Mouse (Mus musculus) fibroblast of lung, adult 2 months (primary cell): ENCODE data around the gene Rtca.

Source experiments
- DNase-seq: peaks from one replicate; pipeline ENCODE4 v3.0.0-alpha.2; 2011; ENCODE audit warnings: low read depth

Rtca gene

DNA sequence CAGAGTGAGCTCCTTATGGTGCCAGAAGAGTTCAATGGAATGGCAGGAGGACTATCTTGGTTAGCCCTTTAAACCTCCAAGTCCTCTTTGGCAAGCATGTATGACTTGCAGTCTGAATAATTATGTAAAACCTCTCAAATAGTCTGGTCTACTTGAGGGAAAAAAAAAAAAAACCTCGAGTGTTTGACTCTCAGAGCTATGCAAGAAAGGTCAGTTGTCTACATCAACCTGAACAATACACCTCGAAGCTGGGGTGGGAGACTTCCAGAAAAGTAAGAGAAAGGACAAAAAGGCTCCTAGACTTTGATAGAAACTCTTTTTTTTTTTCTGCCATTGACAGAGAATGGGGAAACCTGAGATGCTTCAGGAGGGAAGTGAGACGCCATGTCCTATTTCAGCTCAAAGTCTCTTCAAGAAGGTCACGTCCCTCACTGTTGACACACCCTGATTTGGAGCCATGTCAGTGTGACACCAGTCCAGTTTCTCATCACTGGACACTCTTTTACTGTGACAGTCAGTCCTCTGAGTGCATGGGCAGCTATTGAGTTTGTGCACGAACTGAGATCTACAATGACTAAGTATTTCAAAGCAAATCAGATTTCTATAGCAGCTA lies 31.2 kb downstream of the Rtca start:
- no peak for DNase-seq

DNA sequence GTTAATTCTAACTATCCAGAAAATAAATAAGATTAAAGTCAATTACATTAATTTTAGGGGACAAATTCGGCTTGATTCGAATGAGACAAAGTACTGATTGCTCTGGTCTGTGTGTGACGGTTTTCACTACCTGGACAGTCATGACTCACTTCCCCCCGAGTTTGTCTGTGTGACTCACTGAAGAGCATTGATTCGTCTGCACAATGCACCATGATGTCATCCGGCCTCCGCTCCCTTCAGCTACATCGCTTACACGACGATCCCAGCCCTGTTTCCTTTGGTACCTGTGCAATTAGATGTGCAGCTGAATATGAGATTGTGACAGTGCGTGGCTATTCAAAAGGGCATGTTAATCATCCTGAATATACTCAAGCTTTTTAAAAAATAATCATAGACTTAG lies 33.4 kb downstream of the Rtca start:
- no peak for DNase-seq

DNA sequence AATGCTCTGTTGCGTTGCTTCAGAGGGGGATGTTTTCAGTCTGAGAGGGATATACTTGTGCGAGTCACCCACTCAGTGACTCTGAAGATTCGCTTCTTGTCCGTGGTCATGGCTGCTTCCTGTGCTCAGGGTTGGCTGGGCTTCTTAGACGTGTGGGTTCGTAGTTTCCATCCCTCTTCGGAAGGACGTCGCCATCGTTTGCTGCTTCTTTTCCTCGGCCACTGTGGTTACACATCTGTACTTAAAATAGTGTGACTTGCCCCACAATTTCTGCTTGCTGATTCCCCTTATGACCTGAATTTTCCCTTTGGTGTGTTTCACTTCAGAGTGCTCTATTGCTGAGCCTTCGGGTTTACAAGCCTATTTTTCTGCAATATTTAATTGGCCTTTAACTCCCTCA lies 42.3 kb downstream of the Rtca start:
- DNase-seq: no peak

DNA sequence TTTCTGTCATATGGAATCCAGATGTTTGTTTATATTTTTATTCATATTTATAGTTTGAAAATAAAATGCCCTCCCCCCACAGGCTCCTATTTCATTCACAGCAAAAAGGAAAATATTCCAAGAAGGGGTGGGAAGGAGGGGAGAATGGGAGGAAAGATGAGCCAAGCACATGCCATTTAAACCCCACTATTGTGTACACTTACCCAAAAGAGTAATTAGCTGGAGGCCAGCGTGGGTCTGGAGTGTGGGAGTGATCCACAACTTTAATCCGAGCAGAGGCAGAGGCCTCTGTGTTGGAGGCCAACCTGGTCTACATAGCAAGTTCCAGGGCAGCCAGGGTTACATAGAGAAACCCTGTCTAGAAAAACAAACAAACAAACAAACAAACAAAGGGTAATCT lies 43.7 kb downstream of the Rtca start:
- no peak for DNase-seq

DNA sequence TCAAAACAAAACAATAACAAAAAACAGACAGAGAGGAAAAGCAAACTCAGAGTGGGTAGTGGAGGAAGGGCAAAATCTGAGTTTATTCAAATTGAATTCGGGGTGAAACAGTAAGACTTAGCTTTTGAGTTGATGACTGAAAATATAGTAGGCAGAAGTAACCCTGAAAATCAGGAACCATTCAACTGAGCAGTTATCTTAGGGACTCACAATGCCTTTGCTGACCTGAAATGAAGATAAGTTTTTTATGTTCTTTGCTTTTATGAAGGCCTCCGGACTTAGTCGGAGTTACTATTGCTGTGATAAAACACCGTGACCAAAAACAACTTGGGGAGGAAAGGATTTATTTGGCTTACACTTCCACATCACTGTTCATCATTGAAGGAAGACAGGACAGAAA lies 47.0 kb downstream of the Rtca start:
- no peak for DNase-seq

DNA sequence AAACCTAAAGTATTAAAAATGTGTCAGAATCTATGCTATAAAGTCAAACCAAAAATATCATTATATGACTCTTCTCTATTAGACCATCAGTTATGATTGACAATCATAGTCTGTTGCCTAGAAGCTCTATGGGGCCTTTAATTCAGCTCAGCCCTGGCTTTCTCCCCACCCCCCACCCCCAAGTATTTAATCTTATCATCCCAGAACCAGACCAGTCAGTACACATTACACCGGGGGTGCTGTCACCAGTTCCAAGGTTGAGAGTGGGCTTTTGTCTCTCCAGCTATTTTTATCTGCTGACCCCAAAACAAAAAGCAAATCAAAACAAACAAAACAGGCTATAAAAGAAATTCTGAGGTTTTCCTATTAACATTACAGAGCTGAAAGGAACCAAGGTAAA lies 53.5 kb downstream of the Rtca start:
- DNase-seq: no peak

DNA sequence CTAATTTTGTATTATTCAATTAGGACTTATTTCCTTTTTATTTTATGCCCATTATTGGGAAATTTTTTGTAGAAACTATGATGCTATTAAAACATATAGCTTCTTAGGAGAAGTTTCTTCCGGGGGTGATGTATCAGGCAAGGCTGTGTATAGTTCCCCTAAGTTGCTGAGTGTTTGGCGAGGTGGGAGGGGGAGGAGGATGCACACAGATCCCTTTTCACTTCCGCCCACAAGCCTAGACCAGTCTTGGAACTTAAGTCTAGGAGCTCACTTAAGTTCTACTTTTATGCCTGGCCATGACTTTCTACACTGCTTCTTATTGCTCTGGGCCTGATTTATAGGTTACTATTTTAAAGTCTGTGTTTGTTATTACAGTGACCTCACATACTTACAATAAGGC lies 57.3 kb downstream of the Rtca start:
- no peak for DNase-seq

DNA sequence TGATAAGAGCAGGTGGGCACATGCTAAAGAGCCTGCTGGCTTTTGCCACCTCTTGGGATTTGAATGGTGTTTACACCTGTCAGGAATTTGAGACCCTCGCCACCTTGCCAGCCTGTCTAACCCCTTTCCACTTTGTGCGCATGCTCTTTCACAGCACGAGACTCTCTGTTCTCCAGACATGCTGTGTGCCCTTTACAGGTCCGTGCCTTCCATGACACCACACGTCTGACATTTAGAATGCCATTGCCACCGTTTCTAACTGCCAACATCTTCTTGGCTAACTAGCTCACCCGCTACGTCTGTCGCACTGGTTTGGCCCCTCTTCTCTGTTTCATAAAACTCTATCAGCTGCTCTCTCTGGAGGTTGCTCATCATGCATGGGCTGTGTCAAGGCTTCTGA lies 63.7 kb downstream of the Rtca start:
- no peak for DNase-seq

DNA sequence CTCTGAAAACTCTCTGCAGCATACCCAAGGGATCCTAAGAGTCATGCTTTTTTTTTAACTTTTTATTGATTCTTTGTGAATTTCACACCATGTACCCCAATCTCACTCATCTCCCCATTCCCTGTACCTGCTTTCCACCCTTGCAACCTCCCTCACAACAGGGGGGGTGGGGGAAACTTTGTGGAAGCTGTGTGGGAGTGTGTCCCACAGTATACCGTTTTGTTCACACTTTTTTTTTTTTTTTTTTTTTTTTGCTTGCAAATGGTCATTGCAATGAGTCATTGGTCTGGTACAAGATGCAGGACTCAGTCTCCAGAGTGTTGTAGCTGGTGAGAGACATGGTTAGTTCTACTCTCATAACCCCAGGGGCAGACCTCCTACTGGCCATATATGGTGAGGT lies 65.2 kb downstream of the Rtca start:
- DNase-seq: no peak

DNA sequence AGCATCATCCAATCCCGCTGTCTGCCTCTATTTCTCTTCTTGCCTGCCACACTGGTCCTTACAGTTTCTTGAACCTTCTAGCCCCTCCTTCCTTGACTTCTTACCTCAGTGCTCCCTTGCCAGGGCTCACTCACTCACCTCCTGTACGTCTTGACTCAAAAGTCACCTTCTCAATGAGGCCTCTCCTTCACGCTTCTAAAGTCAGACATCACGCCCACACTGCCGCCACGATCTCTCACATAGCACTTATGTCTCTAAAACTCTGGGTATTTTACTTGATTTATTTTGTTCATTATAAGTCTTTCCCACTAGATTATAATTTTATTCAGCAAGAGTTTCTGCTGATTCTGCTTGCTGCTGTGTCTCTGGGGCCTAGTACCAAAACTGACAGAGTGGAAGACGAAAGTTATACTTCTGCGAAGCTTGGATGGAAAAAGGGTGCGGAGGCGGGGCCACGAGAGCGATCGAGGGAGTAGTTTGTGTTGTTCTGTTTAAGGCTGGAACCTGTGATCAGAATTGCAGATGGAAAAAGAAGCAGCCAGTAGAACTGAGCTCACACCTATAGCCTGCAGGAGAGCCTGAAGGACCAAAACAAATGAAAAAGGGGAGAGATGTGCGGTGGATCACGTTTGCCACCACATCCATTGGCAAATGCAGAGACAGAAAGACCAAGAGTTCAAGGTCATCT lies 66.3 kb downstream of the Rtca start:
- DNase-seq: no peak

DNA sequence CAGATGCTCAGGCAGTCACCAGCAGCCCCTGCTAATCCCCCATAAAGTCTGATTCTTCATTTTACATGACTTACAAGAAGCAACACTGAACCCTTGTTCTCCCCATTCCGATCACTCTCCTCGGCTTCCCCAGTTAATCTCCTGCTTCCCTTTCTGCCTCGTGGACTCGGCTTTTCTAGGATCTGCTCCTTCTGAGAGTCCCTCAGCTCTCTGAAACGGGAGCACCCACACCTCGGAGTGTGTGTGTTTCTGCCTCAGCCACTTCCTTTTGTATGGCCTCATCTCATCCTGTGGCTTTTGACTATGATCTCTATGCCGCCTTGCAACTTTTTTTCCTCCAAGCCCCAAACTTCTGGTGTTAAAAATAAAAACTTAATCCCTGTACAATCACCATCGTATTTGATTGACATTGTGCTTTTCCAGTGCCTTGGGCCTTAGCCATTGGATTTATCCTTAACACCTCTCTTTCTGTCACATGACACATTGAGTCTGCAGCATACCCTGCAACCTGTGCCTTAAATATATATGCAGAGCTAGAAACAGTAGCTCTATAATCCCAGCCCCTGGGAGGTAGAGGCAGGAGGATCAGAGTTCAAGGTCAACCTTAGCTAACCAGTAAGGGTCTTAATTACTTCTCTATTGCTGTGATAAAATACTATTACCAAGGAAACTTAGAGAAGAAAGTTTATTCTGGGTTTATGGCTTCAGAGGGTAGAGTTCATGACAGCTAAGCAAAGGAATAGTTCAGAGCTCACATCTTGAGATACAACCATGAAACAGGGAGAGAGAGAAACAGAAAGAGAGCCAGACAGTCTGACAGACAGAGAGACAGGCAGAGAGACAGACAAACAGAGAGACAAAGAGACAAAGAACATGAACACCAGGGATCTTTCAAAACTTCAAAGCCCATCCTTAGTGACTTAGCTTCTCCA lies 67.7 kb downstream of the Rtca start:
- no peak for DNase-seq
